Mouse (Mus musculus) liver, postnatal 0 days (tissue): ENCODE data around the gene Chrd.

Source experiments
- CTCF ChIP-seq: sonication (generic); IDR thresholded peaks from 2 replicates; pipeline ENCODE4 v1.5.1; 2016; ENCODE audit warnings: antibody characterized with exemption, low read depth
- EP300 ChIP-seq: IDR thresholded peaks from 2 replicates; pipeline ENCODE4 v1.6.1; 2016; ENCODE audit warnings: antibody characterized with exemption, low read depth, mild to moderate bottlenecking

DNA sequence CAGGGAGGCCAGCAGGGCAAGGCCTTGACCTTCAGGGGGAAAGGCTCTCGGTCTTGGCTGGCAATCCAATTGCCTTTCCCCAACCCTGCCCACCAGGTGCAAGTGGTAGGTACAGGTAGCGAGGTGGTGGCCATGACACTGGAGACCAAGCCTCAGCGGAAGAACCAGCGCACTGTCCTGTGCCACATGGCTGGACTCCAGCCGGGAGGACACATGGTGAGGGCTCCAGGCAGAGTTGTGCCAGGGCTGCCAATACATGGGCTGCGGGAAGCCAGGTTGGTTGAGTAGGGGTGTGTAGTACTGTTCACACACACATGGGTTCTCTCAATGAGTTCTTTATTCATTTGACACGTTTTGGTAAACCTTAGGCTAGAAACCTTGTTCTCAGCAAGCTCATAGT, 3.2 kb downstream of the Chrd start:
- TF ChIP-seq CTCF (no peak), EP300 (no peak)
